Mouse (Mus musculus) inflammation-experienced regulatory T-cells, adult 6 months (primary cell): Measurements from ENCODE around the gene Defb23. TPM values are rescaled to one million over a fixed set of nuclear protein-coding genes. Genes with fewer than 3 reads are reported as not detected.

Experiments used
- ATAC-seq: one replicate; pipeline ENCODE4 v1.8.0; 2017
- polyA plus RNA-seq, 3 experiments: library from polyadenylated mRNA; unstranded; fragments of 100-300 nt; shearing (Covaris generic); gene quantifications; one replicate each; pipeline ENCODE4 v1.2.1; 2017

Defb23 gene
- polyA plus RNA-seq = not detected

- ATAC-seq = no peak
These were observed at the start of gene Defb23 for GRCm38 (mm10) chr2:152464570-152465150. Gene Defb23 (minus strand): TSS chr2:152464620.

DNA sequence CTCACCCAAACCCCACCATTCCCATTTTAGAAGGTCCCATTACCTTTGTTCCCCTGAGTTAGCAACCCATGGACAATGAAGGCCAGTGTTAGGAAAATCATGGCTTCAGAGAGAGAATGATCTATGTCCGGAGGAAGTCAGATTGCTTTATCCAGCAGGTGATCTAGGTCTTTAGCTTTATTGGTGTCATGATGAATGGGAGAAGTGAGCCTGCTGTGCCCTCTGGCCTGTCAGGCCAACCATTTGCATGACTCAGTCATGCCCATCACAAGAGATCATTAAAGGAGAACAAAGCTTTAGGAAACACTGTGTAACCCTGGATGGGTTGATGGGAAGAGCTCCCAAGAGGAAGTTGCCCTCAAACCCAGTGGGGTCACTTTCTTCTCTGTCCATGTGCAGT is 47.2 kb upstream of the Defb23 start, which contains the start of gene Defb26:
Gene Defb26 (minus strand): TSS at position 101 of the 400 bp plus-strand sequence.
- ATAC-seq = no peak

GRCm38 (mm10) chr2:152503950-152504349 is 39.5 kb upstream of the Defb23 start:
- ATAC-seq = no peak

DNA sequence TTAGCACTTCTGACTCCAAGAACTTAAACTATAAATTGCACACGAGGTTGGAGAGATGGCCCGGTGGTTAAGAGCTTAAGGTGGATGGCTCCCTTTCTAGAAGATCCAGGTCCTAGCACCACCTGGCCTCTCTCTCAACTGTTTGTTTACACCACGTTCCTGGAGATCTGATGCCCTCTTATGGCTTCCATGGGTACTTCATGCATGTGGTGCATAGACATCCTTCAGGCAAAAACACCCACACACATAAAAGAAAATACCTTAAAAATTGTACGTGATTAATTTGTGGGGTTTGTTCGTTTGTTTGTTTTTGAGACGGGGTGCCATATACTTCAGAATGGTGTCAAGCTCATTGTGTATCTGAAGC is 36.4 kb upstream of the Defb23 start:
- ATAC-seq = no peak

GRCm38 (mm10) chr2:152500204-152500862 is 35.9 kb upstream of the Defb23 start:
- ATAC-seq = no peak

DNA sequence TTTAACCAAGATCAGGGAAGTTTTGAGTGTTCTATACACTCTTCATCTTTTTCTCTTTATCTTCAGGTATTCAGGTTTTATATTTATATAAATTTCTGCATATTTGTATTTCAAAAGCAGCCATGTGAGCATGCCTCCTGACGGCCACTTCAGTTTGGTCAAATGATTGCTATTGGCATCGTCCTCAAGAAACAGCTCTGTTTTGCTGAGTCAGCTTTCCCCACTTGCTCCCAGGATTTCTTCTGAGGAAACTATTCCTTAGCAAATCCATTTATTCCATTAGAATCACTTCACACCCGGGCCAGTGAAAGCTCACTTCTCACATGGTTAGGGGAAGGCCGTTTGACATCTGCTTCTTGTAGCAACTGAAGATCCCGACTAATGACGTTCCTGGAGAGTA is 33.6 kb upstream of the Defb23 start:
- no peak for ATAC-seq

GRCm38 (mm10) chr2:152493151-152493550 is 28.7 kb upstream of the Defb23 start:
- ATAC-seq = no peak

- no peak for ATAC-seq
These were observed 25.6 kb upstream of the Defb23 start, which contains the start of gene Defb22 for GRCm38 (mm10) chr2:152490038-152490437. Gene Defb22 (minus strand): TSS chr2:152490138.

DNA sequence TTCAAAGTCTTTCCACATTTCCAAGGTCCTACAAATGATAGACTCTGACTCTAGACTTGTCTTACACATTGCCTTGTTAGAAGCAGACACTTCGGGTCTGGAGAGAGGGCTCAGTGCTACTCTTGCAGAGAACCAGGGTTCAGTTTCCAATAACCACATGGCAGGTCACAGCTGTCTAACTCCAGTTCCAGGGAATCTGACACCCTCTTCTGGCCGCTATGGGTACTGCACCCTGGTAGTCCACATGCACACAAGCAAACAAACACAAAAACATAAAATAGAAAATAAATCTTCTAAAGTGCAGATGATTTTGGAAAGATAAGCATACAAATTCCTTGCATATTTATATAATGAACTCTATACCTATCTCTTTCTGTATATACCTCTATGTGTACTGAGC is 22.6 kb upstream of the Defb23 start:
- no peak for ATAC-seq

DNA sequence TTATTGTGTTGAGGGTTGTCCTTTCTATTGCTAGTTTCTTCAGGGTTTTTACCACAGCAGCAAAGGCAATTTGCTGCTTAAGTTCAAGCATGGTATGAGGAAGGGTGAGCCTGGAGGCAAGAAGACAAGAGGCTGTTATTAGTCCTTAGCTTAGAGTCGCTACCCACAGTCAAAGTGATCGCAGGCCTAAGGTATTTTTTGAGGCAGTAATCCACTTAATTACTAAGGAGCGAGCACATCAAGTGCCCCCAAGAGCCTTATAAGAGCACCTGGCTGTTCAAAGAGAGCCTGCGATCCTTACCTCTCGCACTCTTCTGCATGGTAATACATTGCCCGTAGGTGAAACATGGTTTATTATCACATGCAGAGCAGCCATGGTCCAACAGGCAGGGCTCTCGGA is 17.3 kb upstream of the Defb23 start:
- no peak for ATAC-seq

- ATAC-seq = peak; percentile 32
These were observed 16.5 kb upstream of the Defb23 start for GRCm38 (mm10) chr2:152480881-152481280.

DNA sequence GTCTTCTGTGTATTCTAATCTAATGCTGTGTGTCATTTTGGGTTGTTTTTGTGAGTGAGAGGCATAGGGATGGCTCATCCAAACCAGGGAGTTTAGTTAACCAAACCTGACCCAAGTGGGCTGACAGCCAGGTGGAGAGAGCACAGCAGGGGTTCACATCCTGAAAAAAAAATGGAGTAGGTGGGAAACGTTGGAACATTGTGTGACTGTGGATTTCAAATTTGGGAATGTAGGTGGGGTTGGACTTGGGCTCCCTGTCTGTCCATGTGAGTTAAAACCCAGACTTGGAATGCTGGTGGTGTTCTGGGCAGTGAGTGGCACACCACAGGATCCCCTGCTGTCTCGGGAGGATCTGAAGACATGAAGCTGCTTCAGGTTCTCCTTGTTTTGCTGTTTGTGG is 12.3 kb upstream of the Defb23 start, which contains the start of gene Defb20:
Gene Defb20 (plus strand): TSS at position 301 of the 400 bp plus-strand sequence.
- ATAC-seq = no peak

DNA sequence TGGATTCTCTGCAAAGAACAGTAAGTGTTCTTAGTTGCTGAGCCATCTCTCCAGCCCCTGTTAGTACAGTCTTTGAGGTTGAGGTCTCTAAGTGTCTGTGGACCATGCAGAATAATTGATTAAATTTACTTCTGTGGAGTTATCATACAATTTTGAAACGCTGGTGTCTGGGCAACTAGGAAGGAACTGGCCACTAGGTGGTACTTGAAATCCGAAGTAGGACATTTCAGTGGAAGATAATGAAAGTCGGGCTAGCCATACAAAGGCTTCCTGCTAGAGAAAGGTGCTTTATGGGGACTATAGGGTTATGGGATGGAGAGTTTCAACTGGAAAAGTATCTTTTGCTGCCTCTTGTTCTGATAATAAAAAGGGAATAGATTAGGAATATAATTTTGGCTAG is 8.0 kb upstream of the Defb23 start:
- no peak for ATAC-seq

DNA sequence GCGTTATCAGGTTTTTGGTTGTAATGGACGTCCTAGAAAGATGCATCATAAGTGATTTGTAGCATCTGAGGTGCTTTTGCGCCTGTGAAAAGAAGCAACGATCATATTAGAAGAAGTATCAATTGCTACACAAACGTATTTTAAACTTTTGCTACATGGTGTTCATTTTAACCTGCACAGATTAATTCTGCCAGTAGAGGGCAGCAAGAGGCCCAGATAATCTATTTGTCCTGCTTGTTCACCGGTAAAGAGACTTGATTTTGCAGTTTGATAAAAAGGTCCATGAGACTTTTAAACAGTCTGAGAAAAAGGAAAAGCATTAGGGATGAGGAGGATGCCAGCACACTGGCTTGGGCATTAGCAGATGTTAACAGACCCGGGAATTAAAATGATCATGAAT is 6.6 kb upstream of the Defb23 start:
- ATAC-seq = no peak

- ATAC-seq = no peak
These were observed 5.2 kb downstream of the Defb23 start for GRCm38 (mm10) chr2:152459241-152459640.

- ATAC-seq = no peak
These were observed 12.2 kb downstream of the Defb23 start for GRCm38 (mm10) chr2:152452101-152452781.

- ATAC-seq = no peak
These were observed 14.2 kb downstream of the Defb23 start for GRCm38 (mm10) chr2:152450241-152450640.

GRCm38 (mm10) chr2:152447461-152447860 is 17.0 kb downstream of the Defb23 start:
- ATAC-seq = no peak

- no peak for ATAC-seq
These were observed 17.8 kb downstream of the Defb23 start for GRCm38 (mm10) chr2:152446642-152447041.

GRCm38 (mm10) chr2:152443281-152443680 is 21.1 kb downstream of the Defb23 start:
- ATAC-seq = no peak

DNA sequence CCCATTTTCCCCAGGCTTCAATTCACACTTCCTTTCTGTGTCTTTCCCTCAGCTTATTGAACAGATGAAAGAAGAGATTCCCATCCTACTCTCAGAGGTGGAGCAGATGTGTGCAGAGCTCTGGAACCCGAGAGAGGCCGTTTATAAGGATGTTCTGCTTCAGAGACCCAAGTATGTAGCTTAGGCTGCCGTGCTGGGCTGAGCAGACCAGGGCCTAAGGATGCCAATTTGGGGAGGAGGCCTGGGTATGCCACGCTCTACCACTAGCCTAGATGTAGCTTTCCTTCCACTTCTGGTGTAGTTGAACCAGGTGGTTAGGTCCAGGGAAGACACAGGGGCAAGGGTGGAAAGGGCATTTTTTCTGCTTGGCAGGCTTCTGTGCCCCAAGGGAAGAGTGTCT is 22.1 kb downstream of the Defb23 start:
- ATAC-seq = no peak

- no peak for ATAC-seq
These were observed 24.6 kb downstream of the Defb23 start for GRCm38 (mm10) chr2:152439833-152440232.

- ATAC-seq = no peak
These were observed 25.5 kb downstream of the Defb23 start for GRCm38 (mm10) chr2:152438963-152439362.
